Mouse (Mus musculus) left cerebral cortex, postnatal 10 days (tissue): Measurements from ENCODE around the gene Rtf1. TPM values are rescaled to one million over a fixed set of nuclear protein-coding genes. Genes with fewer than 3 reads are reported as not detected.

ENCODE experiments used
- DNase-seq, 2 experiments: peaks; one replicate each; pipeline ENCODE4 v3.0.0; 2021 to 2022; ENCODE audit warnings: low spot score in 2 of 2, mixed read lengths in 1 of 2; ENCODE audit errors: extremely low spot score in 1 of 2
- intact Hi-C: fragments of 180-260 bp; cut with DNase I; formaldehyde crosslinking; loops from one replicate; pipeline ENCODE4 v1.15.1; 2025
- total RNA-seq, 2 experiments: library from RNA; stranded (reverse); gene quantifications; 2 replicates each; pipeline ENCODE4 v1.2.3; 2021

Gene Rtf1
- total RNA-seq, 2 experiments from 2014 or later = 57.6 to 60.6 TPM

DNA sequence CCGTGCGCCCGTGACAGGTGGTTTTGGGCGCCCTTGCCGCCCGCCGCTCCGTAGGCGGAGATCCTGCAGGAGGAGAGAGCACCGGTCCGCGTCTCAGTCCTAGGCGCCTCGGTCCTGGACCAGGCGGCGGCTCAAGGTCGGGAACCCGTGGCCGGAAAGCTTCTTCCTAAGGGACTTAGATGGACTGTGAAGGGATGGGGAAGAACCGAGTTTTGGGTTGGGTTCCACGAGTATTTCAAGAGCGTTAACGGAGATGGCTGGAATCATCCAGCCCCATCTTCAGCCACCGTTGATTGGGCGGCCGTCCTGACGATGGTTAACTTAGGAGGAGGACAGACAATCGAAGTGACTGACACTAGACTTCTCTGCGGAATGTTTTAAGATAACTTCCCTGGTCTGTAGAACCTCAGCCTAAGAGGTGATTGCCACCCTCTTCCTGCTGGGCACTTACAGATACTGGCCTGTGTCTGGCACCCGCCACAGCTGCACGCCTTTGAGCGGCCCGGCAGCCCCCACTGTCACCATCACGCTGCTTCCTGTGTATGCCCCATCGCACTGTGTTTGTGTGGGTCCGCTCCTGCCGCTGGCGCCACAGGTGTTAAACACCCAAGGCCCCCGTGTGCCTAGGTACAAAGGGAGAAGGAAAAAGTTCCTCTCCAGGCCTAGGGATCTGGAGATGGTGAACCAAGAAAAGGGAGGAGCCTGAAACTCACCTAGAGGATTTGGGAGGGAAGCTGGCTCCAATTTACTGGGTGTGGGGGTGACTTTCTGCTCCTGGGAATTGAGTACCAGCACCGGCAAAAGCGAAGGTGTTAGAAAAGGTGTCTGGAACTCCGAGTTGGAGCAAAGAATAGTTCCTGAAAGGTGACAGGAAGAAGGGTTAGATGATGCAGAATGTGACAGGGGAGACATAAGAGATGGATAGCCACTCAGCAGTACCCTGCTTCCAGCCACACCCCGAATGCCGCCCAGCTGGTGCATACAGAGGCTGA is 84.3 kb downstream of the Rtf1 start:
- intact Hi-C loops = no loop called here

GRCm38 (mm10) chr2:119760251-119760650 is 85.4 kb downstream of the Rtf1 start, which contains the start of gene Ltk:
Gene Ltk, minus strand, starts transcription at chr2:119760431.
- no peak for DNase-seq
- intact Hi-C loops = no loop called here

More for the DNA sequence above, 84.3 kb downstream of the Rtf1 start:
- DNase-seq = no peak

DNA sequence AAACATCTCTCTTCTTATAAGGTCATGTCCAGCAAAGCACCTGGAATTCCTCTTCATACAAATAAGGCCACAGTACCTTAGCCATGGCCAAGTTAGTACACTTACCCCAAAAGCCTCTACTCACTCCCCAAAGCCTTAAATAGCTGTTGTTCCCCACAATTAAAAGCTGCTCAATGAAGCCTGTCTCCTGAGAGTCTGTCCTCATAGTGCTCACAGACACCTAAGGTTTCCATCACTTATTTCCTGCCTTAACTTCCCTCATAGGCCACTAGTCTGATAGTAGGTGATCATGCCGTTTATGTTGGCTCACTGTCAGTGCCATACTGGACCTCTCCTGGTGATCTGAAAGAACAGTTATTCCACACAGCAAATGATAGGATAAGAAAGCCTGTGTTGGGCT is 87.4 kb downstream of the Rtf1 start:
- DNase-seq = no peak
- intact Hi-C loops = no loop called here

GRCm38 (mm10) chr2:119763924-119764323 is 89.1 kb downstream of the Rtf1 start:
- no peak for DNase-seq
- intact Hi-C loops = no loop called here

GRCm38 (mm10) chr2:119767246-119767645 is 92.4 kb downstream of the Rtf1 start:
- intact Hi-C loops = no loop called here
- no peak for DNase-seq

Other genes starting within 250 kb of the Rtf1 start
- 10 to 100 TPM; 20.7 to 21.0 TPM for gene Ino80, start 197.4 kb upstream of the Rtf1 start, total RNA-seq
- under 1 TPM; 0.63 to 0.64 TPM for gene Exd1, start 127.4 kb upstream of the Rtf1 start, total RNA-seq
- gene Chp1, start 127.4 kb upstream of the Rtf1 start, total RNA-seq = 100 to 1,000 TPM; 108 to 110 TPM
- gene Nusap1, start 56.8 kb upstream of the Rtf1 start, total RNA-seq = 1 to 10 TPM; 1.6 to 2.2 TPM
- 1 to 10 TPM; 2.4 to 2.6 TPM for gene Oip5, start 56.6 kb upstream of the Rtf1 start, total RNA-seq
- 10 to 100 TPM; 24.7 to 29.0 TPM for gene Ndufaf1, start 12.2 kb upstream of the Rtf1 start, total RNA-seq
- 10 to 100 TPM; 95.0 to 97.9 TPM for gene Itpka, start 67.3 kb downstream of the Rtf1 start, total RNA-seq
- gene Ltk, start 85.4 kb downstream of the Rtf1 start, total RNA-seq = 1 to 10 TPM; 5.9 to 7.1 TPM
- 10 to 100 TPM; 15.9 to 17.1 TPM for gene Rpap1, start 112.5 kb downstream of the Rtf1 start, total RNA-seq
- gene Tyro3, start 122.7 kb downstream of the Rtf1 start, total RNA-seq = 10 to 100 TPM; 73.3 to 74.1 TPM
- 10 to 100 TPM; 57.9 to 63.5 TPM for gene Mga, start 222.2 kb downstream of the Rtf1 start, total RNA-seq